Mouse (Mus musculus): ENCODE results near the gene Clstn1.

GRCm38 (mm10) chr4:149556111-149556510 is 30.2 kb upstream of the Clstn1 start:
- TF ChIP-seq TAL1 (IDR thresholded peaks at IDR 0.05; ENCODE audit: low read length): no peak
- TF ChIP-seq RAD21 (IDR thresholded peaks at IDR 0.05; ENCODE audit: low read depth, low read length): no peak
- TF ChIP-seq POLR2AphosphoS2 (IDR thresholded peaks at IDR 0.05; ENCODE audit: low read length): no peak
- no peak for TF ChIP-seq MAX (IDR thresholded peaks at IDR 0.05; ENCODE audit: low read length)
- no peak for TF ChIP-seq BHLHE40 (IDR thresholded peaks at IDR 0.05; ENCODE audit: borderline replicate concordance, low read depth, low read length)
- TF ChIP-seq ZMIZ1 (IDR thresholded peaks at IDR 0.05; ENCODE audit: low read depth, low read length): no peak
- no peak for TF ChIP-seq KAT2A (conservative IDR thresholded peaks at IDR 0.05; ENCODE audit: low read depth, low read length)
